Mouse (Mus musculus) mesoderm, embryonic 11.5 days (tissue): ENCODE measurements at regions not wholly inside any gene's neighbourhood (a gene's known extent, or its start where the extent isn't known, plus 50 kb on each side); places are given as distances from the start of the nearest gene placed in this dataset.
"Not testable (repeated sequence)": the region's sequence is repeated elsewhere in the genome, so short reads cannot be mapped to it uniquely, and the experiment has no call there.

Experiments
- DNase-seq: peaks from one replicate; pipeline ENCODE4 v3.0.0-alpha.2; 2012; ENCODE audit warnings: low read depth, low spot score

- DNase-seq: no peak
Measured at GRCm38 (mm10) chr19:35034408-35034807, 112.2 kb downstream of the Kif20b start.

- DNase-seq: no peak
Measured at GRCm38 (mm10) chr19:35045576-35045975, 123.4 kb downstream of the Kif20b start.

GRCm38 (mm10) chr19:35066352-35066935, 144.3 kb downstream of the Kif20b start:
- no peak for DNase-seq

GRCm38 (mm10) chr19:35081126-35081525, 159.0 kb downstream of the Kif20b start:
- DNase-seq: peak; percentile 5

GRCm38 (mm10) chr19:35101244-35101643, 179.1 kb downstream of the Kif20b start:
- DNase-seq: no peak

GRCm38 (mm10) chr19:35114313-35114712, 192.2 kb downstream of the Kif20b start:
- DNase-seq: no peak

- DNase-seq: peak; percentile 6
Measured at GRCm38 (mm10) chr19:35125278-35125677, 203.1 kb downstream of the Kif20b start.

- DNase-seq: no peak
Measured at GRCm38 (mm10) chr19:35126594-35127051, 204.5 kb downstream of the Kif20b start.

GRCm38 (mm10) chr19:35128104-35128503, 205.9 kb downstream of the Kif20b start:
- DNase-seq: no peak

- no peak for DNase-seq
Measured at GRCm38 (mm10) chr19:35143131-35143530, 221.0 kb downstream of the Kif20b start.

- DNase-seq: no peak
Measured at GRCm38 (mm10) chr19:35143781-35144180, 221.6 kb downstream of the Kif20b start.

GRCm38 (mm10) chr19:35149476-35149875, 227.3 kb downstream of the Kif20b start:
- DNase-seq: not testable (repeated sequence)

- no peak for DNase-seq
Measured at GRCm38 (mm10) chr19:35150780-35151725, 228.9 kb downstream of the Kif20b start.

- no peak for DNase-seq
Measured at GRCm38 (mm10) chr19:35151841-35152240, 229.7 kb downstream of the Kif20b start.

- DNase-seq: no peak
Measured at GRCm38 (mm10) chr19:35157849-35158248, 235.7 kb downstream of the Kif20b start.

GRCm38 (mm10) chr19:35164727-35165126, 242.6 kb downstream of the Kif20b start:
- DNase-seq: no peak

- DNase-seq: no peak
Measured at GRCm38 (mm10) chr19:35170554-35170953, 248.4 kb downstream of the Kif20b start.

- DNase-seq: no peak
Measured at GRCm38 (mm10) chr19:35180102-35180501, 257.9 kb downstream of the Kif20b start.

GRCm38 (mm10) chr19:35205557-35206239, 283.5 kb downstream of the Kif20b start:
- no peak for DNase-seq

GRCm38 (mm10) chr19:35244188-35244587, 322.0 kb downstream of the Kif20b start:
- DNase-seq: no peak

- no peak for DNase-seq
Measured at GRCm38 (mm10) chr19:35247531-35247930, 325.4 kb downstream of the Kif20b start.

- not testable (repeated sequence) for DNase-seq
Measured at GRCm38 (mm10) chr19:35258634-35259033, 336.5 kb downstream of the Kif20b start.
